Mouse (Mus musculus) frontal cortex, postnatal 14 days (tissue): ENCODE measurements at regions not wholly inside any gene's neighbourhood (a gene's known extent, or its start where the extent isn't known, plus 50 kb on each side); places are given as distances from the start of the nearest gene placed in this dataset.

Experiments used
- DNase-seq, 2 experiments: peaks; one replicate each; pipeline ENCODE4 v3.0.0; 2022; ENCODE audit warnings: low spot score in 2 of 2

- DNase-seq = no peak
These were observed 243.6 kb downstream of the Btg1 start for GRCm38 (mm10) chr10:96860366-96860765.

DNA sequence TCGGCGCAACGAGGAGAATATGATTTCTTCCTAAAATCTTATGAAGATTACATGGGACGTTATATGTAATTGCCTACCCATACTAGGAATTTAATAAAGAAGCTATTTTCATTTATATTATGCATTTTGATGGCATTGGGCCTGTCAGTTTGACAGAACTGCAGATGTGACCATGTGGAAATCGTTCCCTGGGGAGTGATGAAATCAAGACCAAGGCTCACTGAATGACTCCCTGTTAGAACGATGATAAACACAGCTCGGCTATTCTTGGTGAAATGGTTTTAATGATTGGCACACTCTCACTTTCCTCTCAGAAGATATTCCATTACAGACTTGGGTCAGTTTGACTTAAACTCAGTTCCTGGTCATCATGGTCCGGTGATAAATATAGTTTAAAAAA, 246.4 kb downstream of the Btg1 start:
- no peak for DNase-seq

DNA sequence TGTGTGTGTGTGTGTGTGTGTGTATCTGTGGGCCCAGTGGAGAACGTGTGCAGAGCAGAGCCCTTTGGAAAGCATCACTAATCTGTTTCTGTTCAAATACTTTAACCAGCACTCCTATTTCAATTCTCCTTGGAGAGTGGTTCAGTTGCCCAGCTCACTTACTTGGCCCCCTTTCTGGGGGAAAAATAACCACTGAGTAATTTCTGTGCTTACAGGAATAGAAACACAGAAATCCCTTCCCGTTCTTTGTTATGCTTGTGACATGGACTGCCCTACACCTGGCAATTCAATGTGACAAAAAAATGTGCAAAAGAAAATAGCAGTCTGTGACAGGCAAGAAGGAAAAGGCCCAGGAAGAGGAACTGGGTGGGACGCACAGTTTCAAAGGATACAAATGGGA, 249.7 kb downstream of the Btg1 start:
- no peak for DNase-seq

DNA sequence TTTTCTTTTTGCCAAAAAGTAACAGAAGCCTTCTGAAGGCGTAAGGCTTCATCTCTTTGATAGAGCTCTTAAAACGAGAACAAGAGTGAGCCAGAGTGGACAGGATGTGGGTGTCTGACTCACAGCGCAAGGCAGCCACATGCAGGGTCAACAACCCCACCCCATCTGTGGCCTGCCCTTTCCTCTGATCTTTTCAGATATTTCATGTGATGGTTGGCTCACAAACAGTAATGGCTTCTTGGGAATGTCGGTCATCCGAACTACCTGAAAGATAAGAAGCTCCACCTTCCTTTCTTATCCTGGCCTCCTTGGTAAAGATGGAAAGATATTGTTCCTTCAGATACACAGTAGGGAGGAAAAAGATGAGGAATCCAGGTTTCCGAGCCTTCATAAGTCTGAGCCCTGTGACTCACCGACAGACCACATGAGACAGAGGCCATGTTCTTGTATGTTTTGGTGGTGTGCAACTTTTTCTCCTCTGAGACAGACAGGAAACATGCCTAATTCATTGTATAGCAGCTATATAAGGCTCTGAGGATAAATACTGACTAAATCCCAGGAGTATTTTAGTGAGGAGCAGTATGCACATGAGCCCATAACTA, 254.9 kb downstream of the Btg1 start:
- no peak for DNase-seq

- DNase-seq = no peak
These were observed 257.8 kb downstream of the Btg1 start for GRCm38 (mm10) chr10:96874646-96875045.

GRCm38 (mm10) chr10:96875676-96876075, 258.9 kb downstream of the Btg1 start:
- DNase-seq = no peak

GRCm38 (mm10) chr10:96879425-96879824, 262.6 kb downstream of the Btg1 start:
- DNase-seq = no peak

- no peak for DNase-seq
These were observed 264.0 kb downstream of the Btg1 start for GRCm38 (mm10) chr10:96880771-96881170.

GRCm38 (mm10) chr10:96881212-96881611, 264.4 kb downstream of the Btg1 start:
- no peak for DNase-seq

- DNase-seq = no peak
These were observed 264.9 kb downstream of the Btg1 start for GRCm38 (mm10) chr10:96881660-96882059.

DNA sequence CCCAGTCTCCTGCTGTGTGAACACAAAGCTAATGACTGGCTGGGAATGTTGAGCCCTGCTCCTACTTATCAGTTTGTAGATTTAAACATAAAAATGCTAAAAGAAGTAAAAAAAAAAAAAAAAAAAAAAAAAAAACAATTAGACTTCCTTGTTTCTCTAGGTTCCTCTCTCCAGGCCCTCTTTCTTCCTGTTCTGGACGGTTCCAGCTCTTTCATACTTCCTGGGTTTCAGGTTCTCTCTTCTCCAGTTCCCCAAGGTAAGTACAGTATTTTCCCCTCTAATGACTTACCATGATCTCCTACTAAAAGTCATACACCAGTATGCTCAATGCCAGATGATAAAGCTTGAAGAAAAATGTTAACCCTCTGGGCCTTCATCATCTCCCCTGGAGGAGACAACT, 284.3 kb downstream of the Btg1 start:
- no peak for DNase-seq

GRCm38 (mm10) chr10:96905098-96905809, 288.4 kb downstream of the Btg1 start:
- DNase-seq = no peak

GRCm38 (mm10) chr10:96909661-96910315, 293.0 kb downstream of the Btg1 start:
- DNase-seq = no peak

- DNase-seq = no peak
These were observed 304.4 kb downstream of the Btg1 start for GRCm38 (mm10) chr10:96921181-96921580.

DNA sequence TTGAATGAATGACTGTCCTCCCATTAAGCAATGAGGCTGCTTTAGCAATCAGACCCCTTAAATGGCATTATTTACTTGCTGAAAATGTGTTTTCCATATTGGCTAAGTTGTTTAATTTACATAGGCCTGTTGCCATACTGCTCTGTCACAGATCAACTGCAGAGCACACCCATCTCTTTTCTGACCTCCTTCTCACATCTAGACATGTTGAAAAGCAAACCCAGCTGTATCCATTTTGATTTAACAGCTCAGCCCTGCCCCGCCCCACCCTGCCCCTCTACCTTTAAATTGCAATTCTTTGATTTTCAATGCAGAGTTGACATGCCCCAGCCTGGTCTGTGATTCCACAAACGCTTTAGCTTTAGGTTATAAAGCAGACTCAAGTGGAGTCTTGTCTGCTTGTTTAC, 307.5 kb downstream of the Btg1 start:
- no peak for DNase-seq

DNA sequence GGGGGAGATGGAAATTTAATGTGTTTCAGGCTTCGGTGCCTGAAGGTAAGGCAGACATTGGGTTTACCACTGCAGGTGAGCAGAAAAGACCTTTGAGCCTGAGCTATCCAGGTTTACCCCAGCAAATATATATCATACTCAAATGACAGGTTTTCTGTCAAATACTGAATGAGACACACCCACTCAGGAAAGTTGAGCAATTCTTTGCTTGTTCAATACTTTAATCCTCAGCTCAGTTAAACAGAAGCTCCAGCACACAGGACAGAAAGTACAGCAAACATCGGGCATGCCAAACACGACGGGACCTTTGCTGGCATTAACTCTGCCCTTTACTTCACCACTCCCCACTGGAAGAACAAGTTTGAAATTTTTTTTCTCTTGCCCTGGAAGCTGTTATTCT, 307.9 kb downstream of the Btg1 start:
- DNase-seq = no peak

- DNase-seq = no peak
These were observed 309.0 kb downstream of the Btg1 start for GRCm38 (mm10) chr10:96925771-96926170.

GRCm38 (mm10) chr10:96934661-96935060, 317.9 kb downstream of the Btg1 start:
- peak in 1 of 2 experiments; percentile 38 for DNase-seq

DNA sequence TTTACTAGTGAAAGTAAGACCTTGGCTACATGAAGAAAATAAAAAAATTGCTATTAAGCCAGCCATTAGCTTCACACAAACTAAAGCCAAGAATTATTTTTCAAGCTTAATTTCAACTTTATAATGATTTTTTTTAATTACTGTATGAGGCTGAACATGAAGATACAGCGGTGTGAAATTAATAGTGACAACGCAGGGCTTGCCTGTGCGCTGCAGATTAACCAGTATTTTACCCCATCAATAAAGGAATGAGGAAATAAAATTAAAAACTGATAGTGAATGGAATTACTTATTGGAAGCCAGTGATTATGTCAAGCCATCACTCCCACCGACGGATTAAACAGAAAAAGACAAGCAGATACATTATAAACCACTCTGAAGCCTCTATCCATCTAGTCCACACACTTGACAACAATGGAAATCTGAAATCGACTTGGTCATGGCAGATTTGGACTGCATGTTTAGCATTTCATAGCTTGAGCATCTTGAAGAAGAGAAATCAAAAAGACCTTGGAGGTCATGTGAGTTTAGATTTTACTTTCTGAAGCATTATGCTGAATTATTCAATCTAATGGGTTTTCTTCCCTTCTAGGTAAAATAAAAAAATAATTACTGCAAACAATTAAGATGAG, 324.2 kb downstream of the Btg1 start:
- DNase-seq = no peak

- no peak for DNase-seq
These were observed 327.4 kb downstream of the Btg1 start for GRCm38 (mm10) chr10:96944229-96944628.

- DNase-seq = no peak
These were observed 331.2 kb downstream of the Btg1 start for GRCm38 (mm10) chr10:96947971-96948370.

DNA sequence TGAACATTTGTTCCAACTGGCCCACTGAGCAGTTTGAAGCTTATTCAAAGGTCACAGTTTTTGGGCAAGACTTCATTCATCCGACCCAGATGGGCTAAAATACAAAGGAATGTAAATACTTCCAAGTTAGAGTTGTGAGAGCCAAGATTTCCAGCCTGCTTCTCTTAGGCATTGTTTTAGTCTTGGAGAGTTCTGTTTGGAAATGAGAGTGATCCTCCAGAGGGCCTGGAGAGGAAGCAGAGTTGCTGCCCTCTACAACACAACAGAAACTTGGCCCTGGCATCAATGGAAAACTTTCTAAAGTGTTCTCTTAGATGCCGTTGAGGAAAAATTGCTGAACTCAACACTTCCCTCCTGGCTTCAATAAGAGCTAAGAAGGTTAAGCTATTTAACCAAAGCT, 332.1 kb downstream of the Btg1 start:
- no peak for DNase-seq
